Mouse (Mus musculus) lung, postnatal 0 days (tissue): ENCODE measurements at regions not wholly inside any gene's neighbourhood (a gene's known extent, or its start where the extent isn't known, plus 50 kb on each side); places are given as distances from the start of the nearest gene placed in this dataset.

Source experiments
- CTCF ChIP-seq: IDR thresholded peaks from 2 replicates; pipeline ENCODE4 v1.5.1; 2016; ENCODE audit warnings: antibody characterized with exemption, mild to moderate bottlenecking
- EP300 ChIP-seq: IDR thresholded peaks from 2 replicates; pipeline ENCODE4 v1.6.1; 2016; ENCODE audit warnings: antibody characterized with exemption, mild to moderate bottlenecking, control low read depth

GRCm38 (mm10) chr9:33238190-33238589 lies 602.2 kb downstream of the Ets1 start:
- no peak for TF ChIP-seq CTCF
- TF ChIP-seq EP300: no peak
